Mouse (Mus musculus): ENCODE data around the gene Hoxc9. TPM values are rescaled to one million over a fixed set of nuclear protein-coding genes. Genes with fewer than 3 reads are reported as not detected.
A peak's percentile ranks its signal among the peaks of the same experiment; 100 is the strongest.

Gene Hoxc9
- polyA plus RNA-seq, 1 experiment from 2014 or later: not detected

DNA sequence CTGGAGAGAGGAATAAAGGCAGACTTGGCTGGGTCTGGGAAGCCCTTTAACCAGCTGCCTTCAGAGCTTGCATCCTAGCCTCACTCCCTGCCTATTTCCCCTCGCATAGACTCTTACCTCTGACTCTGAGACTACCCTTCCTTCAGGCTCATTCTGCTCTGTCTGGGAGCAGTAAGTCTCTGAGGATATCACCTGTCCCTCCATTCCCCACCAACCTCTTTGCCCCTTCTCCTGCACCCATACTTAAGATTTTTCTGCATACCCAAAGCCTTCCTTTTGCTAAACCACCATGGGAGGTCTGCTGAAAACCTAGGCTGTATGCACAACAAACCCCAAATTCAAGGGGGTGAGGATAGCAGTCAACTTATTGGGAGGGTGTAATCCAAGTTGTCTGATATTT is 3.7 kb downstream of the Hoxc9 start:
- Histone ChIP-seq H3K27me3 (replicated peaks) (peaks cover 99% of the 10 kb centered on the region), H3K9me3 (replicated peaks) (no peaks in the 10 kb centered on the region), H3K27ac (ENCODE audit: poor library complexity, severe bottlenecking) (no peak overlapping the region), H3K36me3 (no peaks in the 10 kb centered on the region), H3K4me1 (replicated peaks) (peaks cover 15% of the 10 kb centered on the region), H3K4me2 (no peak overlapping the region), H3K4me3 (no peak overlapping the region), H3K9ac (no peak overlapping the region)
- no peak for ATAC-seq (ENCODE audit: insufficient number of reproducible peaks, low FRiP score)
- WGBS: 0% methylated on average over 1 of the region's 1 CpGs

GRCm38 (mm10) chr15:102980352-102980751 is 4.1 kb downstream of the Hoxc9 start:
- Histone ChIP-seq H3K36me3 (no peaks in the 10 kb centered on the region), H3K27ac (ENCODE audit: poor library complexity, severe bottlenecking) (no peak overlapping the region)
- ATAC-seq (ENCODE audit: insufficient number of reproducible peaks, low FRiP score): no peak

DNA sequence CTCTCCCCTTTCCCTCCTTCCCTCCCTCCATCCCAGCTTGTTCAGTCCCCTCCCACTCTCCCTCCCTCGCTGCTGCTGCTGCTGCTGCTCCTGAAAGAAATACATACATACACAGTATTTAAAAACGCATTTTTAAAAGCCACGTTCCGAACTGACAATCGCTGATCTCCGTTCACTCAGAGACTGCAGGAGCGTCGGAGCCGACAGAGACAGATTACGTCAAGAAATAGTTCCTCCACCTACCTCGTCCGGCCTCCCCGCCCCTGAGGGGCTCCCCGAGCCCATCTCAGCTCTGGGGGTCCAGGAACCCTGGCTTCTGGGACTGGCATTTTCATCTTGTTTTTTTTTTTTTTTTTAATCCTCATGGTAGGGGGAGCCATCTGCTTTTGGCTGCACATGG is 4.7 kb downstream of the Hoxc9 start:
- H3K4me2 ChIP-seq: peak overlapping the region; percentile 66
- WGBS: under 1% methylated on average over 14 of the region's 14 CpGs
- ATAC-seq (ENCODE audit: insufficient number of reproducible peaks, low FRiP score): no peak
- no peaks in the 10 kb centered on the region for H3K9me3 ChIP-seq (replicated peaks)
- H3K27me3 ChIP-seq (replicated peaks): peaks cover 99% of the 10 kb centered on the region
- H3K4me1 ChIP-seq (replicated peaks): peaks cover 15% of the 10 kb centered on the region
- H3K36me3 ChIP-seq: no peaks in the 10 kb centered on the region
- no peak overlapping the region for H3K9ac ChIP-seq
- peak overlapping the region; percentile 38 for H3K4me3 ChIP-seq
- no peak overlapping the region for H3K27ac ChIP-seq (ENCODE audit: poor library complexity, severe bottlenecking)

More at GRCm38 (mm10) chr15:102980352-102980751, 4.1 kb downstream of the Hoxc9 start:
- Histone ChIP-seq H3K27me3 (replicated peaks) (peaks cover 99% of the 10 kb centered on the region), H3K4me1 (replicated peaks) (peaks cover 15% of the 10 kb centered on the region), H3K4me3 (no peak overlapping the region), H3K4me2 (no peak overlapping the region), H3K9me3 (replicated peaks) (no peaks in the 10 kb centered on the region), H3K9ac (no peak overlapping the region)
- 2% methylated on average over 11 of the region's 11 CpGs for WGBS

DNA sequence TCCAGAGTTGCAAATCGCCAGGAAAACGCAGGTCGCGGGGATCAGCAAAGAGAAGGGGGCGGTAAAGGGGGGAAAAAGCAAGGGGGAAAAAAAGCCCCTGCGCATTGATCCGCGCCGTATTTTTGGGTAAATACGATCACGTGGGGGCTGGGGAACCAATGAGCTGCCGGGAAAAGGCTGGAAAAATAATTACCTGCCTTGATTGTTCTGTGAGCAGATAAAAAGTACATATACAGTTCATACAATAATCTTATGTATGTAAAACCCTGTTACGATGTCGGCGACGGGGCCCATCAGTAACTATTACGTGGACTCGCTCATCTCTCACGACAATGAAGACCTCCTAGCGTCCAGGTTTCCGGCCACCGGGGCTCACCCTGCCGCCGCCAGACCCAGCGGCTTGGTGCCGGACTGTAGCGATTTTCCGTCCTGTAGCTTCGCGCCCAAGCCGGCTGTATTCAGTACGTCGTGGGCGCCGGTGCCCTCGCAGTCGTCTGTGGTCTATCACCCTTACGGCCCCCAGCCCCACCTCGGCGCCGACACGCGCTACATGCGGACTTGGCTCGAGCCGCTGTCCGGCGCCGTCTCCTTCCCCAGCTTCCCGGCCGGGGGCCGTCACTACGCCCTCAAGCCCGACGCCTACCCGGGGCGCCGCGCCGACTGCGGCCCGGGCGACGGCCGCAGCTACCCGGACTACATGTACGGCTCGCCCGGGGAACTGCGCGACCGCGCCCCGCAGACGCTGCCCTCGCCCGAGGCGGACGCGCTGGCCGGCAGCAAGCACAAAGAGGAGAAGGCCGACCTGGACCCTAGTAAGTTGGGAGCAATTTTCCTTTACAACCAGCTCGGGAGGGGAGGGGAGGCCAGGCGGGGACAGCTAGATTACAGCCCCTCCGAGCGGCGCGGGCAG is 5.4 kb downstream of the Hoxc9 start:
- peaks cover 15% of the 10 kb centered on the region for H3K4me1 ChIP-seq (replicated peaks)
- no peaks in the 10 kb centered on the region for H3K36me3 ChIP-seq
- peaks cover 99% of the 10 kb centered on the region for H3K27me3 ChIP-seq (replicated peaks)
- WGBS: under 1% methylated on average over 88 of the region's 88 CpGs
- H3K27ac ChIP-seq (ENCODE audit: poor library complexity, severe bottlenecking): no peak overlapping the region
- no peaks in the 10 kb centered on the region for H3K9me3 ChIP-seq (replicated peaks)
- ATAC-seq (ENCODE audit: insufficient number of reproducible peaks, low FRiP score): 0 out of 2 replicates have a peak, but pooled peaks have one; percentile 18
- H3K9ac ChIP-seq: no peak overlapping the region
- H3K4me3 ChIP-seq: peak overlapping the region; percentile 38
- peak overlapping the region; percentile 66 for H3K4me2 ChIP-seq

GRCm38 (mm10) chr15:102983716-102984115 is 7.5 kb downstream of the Hoxc9 start:
- Histone ChIP-seq H3K4me1 (replicated peaks) (peaks cover 10% of the 10 kb centered on the region), H3K27me3 (replicated peaks) (peaks cover 99% of the 10 kb centered on the region), H3K9me3 (replicated peaks) (no peaks in the 10 kb centered on the region), H3K4me3 (no peak overlapping the region), H3K27ac (ENCODE audit: poor library complexity, severe bottlenecking) (no peak overlapping the region), H3K36me3 (no peaks in the 10 kb centered on the region), H3K9ac (no peak overlapping the region), H3K4me2 (no peak overlapping the region)
- WGBS: 1% methylated on average over 12 of the region's 12 CpGs
- no peak for ATAC-seq (ENCODE audit: insufficient number of reproducible peaks, low FRiP score)

GRCm38 (mm10) chr15:102984521-102984920 is 8.3 kb downstream of the Hoxc9 start:
- no peak overlapping the region for H3K9ac ChIP-seq
- WGBS: 2% methylated on average over 10 of the region's 10 CpGs
- H3K36me3 ChIP-seq: no peaks in the 10 kb centered on the region
- no peak overlapping the region for H3K4me3 ChIP-seq
- peaks cover 10% of the 10 kb centered on the region for H3K4me1 ChIP-seq (replicated peaks)
- ATAC-seq (ENCODE audit: insufficient number of reproducible peaks, low FRiP score): no peak
- H3K27ac ChIP-seq (ENCODE audit: poor library complexity, severe bottlenecking): no peak overlapping the region
- H3K27me3 ChIP-seq (replicated peaks): peaks cover 99% of the 10 kb centered on the region
- H3K4me2 ChIP-seq: no peak overlapping the region
- no peaks in the 10 kb centered on the region for H3K9me3 ChIP-seq (replicated peaks)

DNA sequence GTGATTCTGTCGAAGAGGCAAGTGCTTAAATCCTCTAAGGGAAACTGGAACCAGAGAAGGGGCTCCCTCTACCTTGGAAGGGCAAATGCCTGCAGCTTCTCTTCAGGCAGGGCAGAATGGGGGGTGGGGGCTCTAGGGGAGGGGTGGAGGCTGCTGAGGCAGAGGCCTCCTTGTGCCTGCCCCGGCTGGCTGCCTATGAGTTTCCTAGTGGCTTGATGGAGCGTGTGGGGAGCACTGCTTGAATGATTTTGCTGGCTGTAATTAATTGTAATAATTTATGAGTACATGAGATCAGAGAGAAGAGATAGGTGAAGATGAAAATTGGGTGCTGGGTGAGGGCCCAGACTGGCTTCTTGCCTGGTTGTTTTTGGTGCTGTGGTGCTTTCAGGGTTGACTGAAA is 8.7 kb downstream of the Hoxc9 start:
- no peak overlapping the region for H3K9ac ChIP-seq
- no peaks in the 10 kb centered on the region for H3K36me3 ChIP-seq
- H3K4me2 ChIP-seq: no peak overlapping the region
- H3K4me1 ChIP-seq (replicated peaks): peaks cover 10% of the 10 kb centered on the region
- 7% methylated on average over 3 of the region's 3 CpGs for WGBS
- ATAC-seq (ENCODE audit: insufficient number of reproducible peaks, low FRiP score): no peak
- H3K27me3 ChIP-seq (replicated peaks): peaks cover 99% of the 10 kb centered on the region
- no peak overlapping the region for H3K4me3 ChIP-seq
- H3K9me3 ChIP-seq (replicated peaks): no peaks in the 10 kb centered on the region
- no peak overlapping the region for H3K27ac ChIP-seq (ENCODE audit: poor library complexity, severe bottlenecking)

- Histone ChIP-seq H3K4me3 (no peak overlapping the region), H3K4me2 (no peak overlapping the region), H3K36me3 (no peaks in the 10 kb centered on the region), H3K27ac (ENCODE audit: poor library complexity, severe bottlenecking) (no peak overlapping the region), H3K9me3 (replicated peaks) (no peaks in the 10 kb centered on the region), H3K4me1 (replicated peaks) (peaks cover 7% of the 10 kb centered on the region; the same call in 1 of the 2 replicates), H3K27me3 (replicated peaks) (peaks cover 99% of the 10 kb centered on the region), H3K9ac (no peak overlapping the region)
- 2% methylated on average over 21 of the region's 21 CpGs for WGBS
- ATAC-seq (ENCODE audit: insufficient number of reproducible peaks, low FRiP score): no peak
Measured at GRCm38 (mm10) chr15:102987124-102987833, 11.0 kb downstream of the Hoxc9 start.

DNA sequence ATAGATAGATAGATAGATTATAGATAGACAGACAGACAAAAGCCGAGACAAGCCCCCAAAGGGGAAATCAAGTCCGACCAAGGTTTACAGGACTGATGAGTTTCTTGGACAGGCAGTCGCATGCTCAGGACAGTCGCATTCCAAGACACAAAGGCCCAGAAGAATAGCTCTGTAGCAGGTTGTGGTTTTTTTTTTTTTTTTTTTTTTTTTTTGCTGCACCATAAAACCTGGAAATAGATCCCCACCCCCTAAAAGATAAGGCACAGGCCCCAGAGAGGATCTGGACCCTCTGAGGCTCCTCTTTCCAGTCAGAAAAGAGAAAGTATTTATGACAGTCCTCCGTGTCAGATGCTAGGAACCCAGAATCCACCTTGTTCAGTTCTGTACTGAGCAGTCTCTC is 11.8 kb downstream of the Hoxc9 start:
- Histone ChIP-seq H3K4me3 (no peak overlapping the region), H3K9ac (no peak overlapping the region), H3K27me3 (replicated peaks) (peaks cover 99% of the 10 kb centered on the region), H3K36me3 (no peaks in the 10 kb centered on the region), H3K9me3 (replicated peaks) (no peaks in the 10 kb centered on the region), H3K27ac (ENCODE audit: poor library complexity, severe bottlenecking) (no peak overlapping the region), H3K4me2 (no peak overlapping the region), H3K4me1 (replicated peaks) (peaks cover 7% of the 10 kb centered on the region; the same call in 1 of the 2 replicates)
- WGBS: 19% methylated on average over 5 of the region's 5 CpGs
- no peak for ATAC-seq (ENCODE audit: insufficient number of reproducible peaks, low FRiP score)

GRCm38 (mm10) chr15:102990461-102991397 is 14.5 kb downstream of the Hoxc9 start, which contains the start of gene Hoxc8:
Hoxc8 (plus strand) TSS chr15:102990607.
- Histone ChIP-seq H3K9ac (no peak within 1 kb of the TSS), H3K36me3 (no peaks in the 10 kb centered on the region), H3K27ac (ENCODE audit: poor library complexity, severe bottlenecking) (no peak within 1 kb of the TSS), H3K27me3 (replicated peaks) (peaks cover 94% of the 10 kb centered on the region), H3K4me1 (replicated peaks) (peaks cover 7% of the 10 kb centered on the region; the same call in 1 of the 2 replicates), H3K4me2 (peak within 1 kb of the TSS; percentile 54), H3K4me3 (peak within 1 kb of the TSS; percentile 20), H3K9me3 (replicated peaks) (no peaks in the 10 kb centered on the region)
- ATAC-seq (ENCODE audit: insufficient number of reproducible peaks, low FRiP score): no peak
- WGBS: 2% methylated on average over 66 of the region's 69 CpGs
